Mouse (Mus musculus): ENCODE data around the gene Gm10197.

Gm10197 gene

GRCm38 (mm10) chr19:53393646-53394045 is 22.1 kb upstream of the Gm10197 start:
- DNase-seq (ENCODE audit: low spot score) = no peak

- DNase-seq (ENCODE audit: low spot score) = no peak
Observed at GRCm38 (mm10) chr19:53392781-53393343, 21.3 kb upstream of the Gm10197 start.

DNA sequence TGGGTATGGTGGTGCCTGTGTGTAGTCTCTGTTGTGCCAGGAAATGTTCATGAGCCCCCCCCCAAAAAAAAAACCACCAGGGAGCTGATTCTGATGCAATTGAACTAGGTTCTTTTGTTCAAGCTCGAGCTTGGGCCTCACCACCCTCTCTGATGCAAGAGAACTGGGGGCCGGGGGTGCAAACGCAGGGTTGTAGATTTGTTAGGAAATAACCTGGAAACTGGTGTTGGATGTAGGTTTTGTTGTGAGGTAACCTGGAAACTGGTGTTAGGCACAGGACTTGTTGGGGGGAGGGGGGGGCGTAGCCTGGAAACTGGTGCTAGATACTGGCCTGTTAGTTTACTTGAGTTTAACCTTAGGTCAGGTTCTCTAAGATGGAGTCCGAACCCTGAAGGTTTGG is 20.2 kb upstream of the Gm10197 start:
- no peak for DNase-seq (ENCODE audit: low spot score)

GRCm38 (mm10) chr19:53391386-53391785 is 19.8 kb upstream of the Gm10197 start:
- DNase-seq (ENCODE audit: low spot score) = no peak

- DNase-seq (ENCODE audit: low spot score) = peak; percentile 86
Observed at GRCm38 (mm10) chr19:53390495-53391007, 19.0 kb upstream of the Gm10197 start, which contains the start of gene Smndc1. TSS of gene Smndc1 (minus strand) at chr19:53390578.

- no peak for DNase-seq (ENCODE audit: low spot score)
Observed at GRCm38 (mm10) chr19:53389851-53390431, 18.4 kb upstream of the Gm10197 start.

GRCm38 (mm10) chr19:53389417-53389816 is 17.9 kb upstream of the Gm10197 start:
- DNase-seq (ENCODE audit: low spot score) = no peak

- DNase-seq (ENCODE audit: low spot score) = no peak
Observed at GRCm38 (mm10) chr19:53383336-53383735, 11.8 kb upstream of the Gm10197 start.

- DNase-seq (ENCODE audit: low spot score) = no peak
Observed at GRCm38 (mm10) chr19:53378421-53378820, 6.9 kb upstream of the Gm10197 start.

DNA sequence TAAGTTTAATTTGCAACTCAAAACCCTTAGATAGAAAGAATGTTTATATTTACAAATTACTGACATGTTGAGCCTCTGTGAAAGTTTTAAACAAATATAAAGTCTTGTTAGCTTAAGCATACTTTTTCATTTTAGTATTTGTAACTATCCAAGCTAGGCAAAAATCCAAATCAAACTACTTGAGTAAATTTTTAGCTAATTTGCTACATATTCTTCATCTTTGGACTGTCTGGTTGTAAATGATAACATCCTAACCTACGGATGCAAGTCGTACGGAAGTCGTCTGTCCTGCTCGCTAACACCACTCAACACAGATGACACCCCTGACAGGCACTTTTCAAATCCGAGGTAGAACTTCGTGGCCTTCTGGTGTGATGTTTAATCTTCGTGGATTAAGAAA is 6.1 kb upstream of the Gm10197 start:
- no peak for DNase-seq (ENCODE audit: low spot score)

DNA sequence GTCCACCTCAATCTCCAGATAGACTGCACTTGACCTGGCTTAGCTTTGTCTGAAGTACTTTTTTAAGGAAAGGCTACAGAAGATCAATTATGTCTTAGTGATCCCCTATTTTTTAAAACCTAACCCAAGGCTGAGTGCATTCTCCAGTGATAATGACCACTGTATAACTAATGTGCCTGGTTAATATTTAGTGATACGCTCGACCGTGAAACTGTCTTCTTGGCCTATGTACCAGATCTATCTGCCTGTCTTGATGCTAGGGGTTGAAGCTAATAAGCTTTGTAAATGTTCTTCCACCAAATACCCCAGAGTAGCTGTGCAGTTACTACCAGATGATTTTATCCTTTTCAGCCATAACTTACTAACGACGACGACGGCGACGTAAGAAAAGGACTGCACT is 4.2 kb upstream of the Gm10197 start:
- DNase-seq (ENCODE audit: low spot score) = no peak

- no peak for DNase-seq (ENCODE audit: low spot score)
Observed at GRCm38 (mm10) chr19:53375299-53375698, 3.7 kb upstream of the Gm10197 start.

GRCm38 (mm10) chr19:53373570-53373969 is 2.0 kb upstream of the Gm10197 start:
- no peak for DNase-seq (ENCODE audit: low spot score)

GRCm38 (mm10) chr19:53370233-53370632 is 1.3 kb downstream of the Gm10197 start:
- no peak for DNase-seq (ENCODE audit: low spot score)

DNA sequence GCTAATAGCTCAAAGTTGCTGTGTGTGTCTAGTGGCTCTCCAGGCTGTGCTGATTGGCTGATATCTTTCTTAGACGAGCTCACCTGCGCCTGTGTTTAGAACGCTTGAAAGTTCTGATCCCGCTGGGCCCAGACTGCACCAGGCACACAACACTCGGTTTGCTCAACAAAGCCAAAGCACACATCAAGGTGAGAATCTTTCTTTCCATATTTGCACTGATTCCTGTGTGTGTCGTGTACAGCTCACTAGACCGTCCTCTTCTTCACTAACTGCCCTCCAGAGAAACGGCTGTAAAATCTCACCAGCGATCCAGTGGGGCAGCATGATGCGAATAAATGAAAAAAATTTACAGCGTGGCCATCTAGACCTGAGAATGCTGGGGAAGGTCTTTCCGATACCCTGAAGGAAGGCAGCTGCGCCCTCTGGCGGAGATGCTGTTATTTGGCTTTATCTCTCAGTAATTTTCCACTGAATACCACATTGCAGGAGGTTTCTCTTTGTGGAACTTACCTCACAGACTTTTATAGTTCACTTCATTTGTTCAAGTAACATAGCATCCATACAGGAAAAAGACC is 2.0 kb downstream of the Gm10197 start:
- peak; percentile 58 for DNase-seq (ENCODE audit: low spot score)

DNA sequence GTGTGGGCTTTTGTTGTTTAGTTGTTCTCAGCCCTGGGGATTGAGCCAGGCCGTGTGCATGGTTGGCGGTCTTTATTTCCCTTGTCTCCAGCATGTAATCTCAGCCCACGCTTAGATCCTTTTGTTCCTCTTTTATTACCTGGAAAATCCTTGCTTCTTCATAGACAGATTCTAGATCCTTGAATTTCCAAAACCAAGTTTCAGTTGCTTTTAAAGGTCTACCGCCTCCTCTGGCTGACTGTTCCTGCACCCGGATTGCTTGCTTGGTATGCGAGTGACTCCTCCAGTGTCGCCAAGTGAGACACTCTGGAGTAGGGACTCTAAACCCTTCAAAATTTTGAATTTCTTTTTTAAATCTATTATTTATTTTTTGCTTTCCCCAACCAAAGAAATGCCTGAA is 4.7 kb downstream of the Gm10197 start:
- DNase-seq (ENCODE audit: low spot score) = no peak

DNA sequence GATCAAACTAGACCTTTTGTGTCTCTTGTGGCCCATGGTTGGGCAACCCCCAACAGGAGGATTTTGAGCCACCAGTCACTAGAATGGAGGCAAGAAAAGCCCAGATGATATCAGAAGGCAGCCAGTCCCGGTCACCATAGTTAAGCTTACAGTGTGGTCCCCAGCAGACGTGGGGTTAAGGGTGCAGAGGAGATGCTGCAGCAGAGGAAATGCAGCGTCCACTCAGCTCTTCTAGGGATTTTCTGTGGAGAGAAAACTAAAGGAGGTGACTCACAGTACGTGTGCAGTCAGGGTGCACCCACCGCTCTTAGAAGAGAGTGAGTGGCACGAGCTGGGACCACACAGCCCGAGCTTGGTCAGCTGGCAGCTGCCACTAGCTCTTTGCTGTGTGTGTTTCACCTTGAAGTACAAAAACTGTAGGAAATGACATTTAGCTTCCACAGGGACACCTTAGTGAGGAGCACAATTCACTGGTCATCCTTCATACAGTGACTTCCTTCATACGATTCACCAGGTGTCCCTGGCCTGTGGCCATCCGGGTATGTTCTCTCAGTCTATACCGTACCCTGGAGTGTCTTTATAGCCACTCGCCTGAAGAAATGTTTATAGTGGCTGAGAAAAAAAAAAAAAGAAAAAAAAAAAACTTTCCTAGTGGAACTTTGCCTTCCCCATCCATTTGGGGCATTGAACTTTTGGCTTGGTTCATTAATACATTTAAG is 5.3 kb downstream of the Gm10197 start:
- no peak for DNase-seq (ENCODE audit: low spot score)

DNA sequence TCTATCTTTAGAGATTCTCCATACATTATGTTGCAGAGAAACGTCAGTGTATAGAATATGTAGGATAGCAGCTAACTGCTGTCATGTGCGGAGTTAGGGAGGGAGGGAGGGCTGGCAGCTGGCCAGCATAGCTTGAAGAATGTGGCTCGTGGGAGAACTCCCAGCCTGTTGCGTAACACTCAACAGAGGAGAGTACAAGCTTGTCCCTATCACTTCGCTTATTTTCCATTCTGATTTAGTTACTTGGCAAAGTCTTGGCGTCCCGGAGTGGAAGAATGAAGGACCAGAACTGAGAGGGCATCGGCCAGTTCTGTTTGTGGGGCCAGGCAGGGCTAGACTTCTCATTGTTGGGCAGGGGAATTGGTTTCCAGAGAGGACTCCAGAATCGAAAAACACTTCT is 6.6 kb downstream of the Gm10197 start:
- no peak for DNase-seq (ENCODE audit: low spot score)

GRCm38 (mm10) chr19:53364551-53364950 is 7.0 kb downstream of the Gm10197 start:
- no peak for DNase-seq (ENCODE audit: low spot score)

DNA sequence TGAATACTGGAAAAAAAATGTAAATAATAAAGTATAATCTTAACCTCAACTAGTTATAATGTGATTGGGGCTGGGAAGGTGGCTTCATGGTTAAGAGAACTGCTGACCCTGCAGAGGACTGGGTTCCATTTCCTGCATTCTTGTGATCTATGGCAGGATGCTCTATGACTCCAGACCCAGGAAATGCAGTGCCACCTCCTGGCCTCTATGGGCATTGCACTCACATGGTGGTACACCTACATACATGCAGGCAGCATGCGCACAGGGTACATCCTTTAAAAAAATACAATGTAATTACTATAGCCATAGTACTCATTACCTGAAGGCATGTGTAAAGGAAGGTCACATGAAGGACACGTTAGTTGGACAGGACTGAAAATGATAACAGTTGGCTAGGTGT is 8.6 kb downstream of the Gm10197 start:
- DNase-seq (ENCODE audit: low spot score) = no peak

GRCm38 (mm10) chr19:53360265-53360958 is 11.2 kb downstream of the Gm10197 start:
- no peak for DNase-seq (ENCODE audit: low spot score)

All from ovary, postnatal 10 days (tissue).